Mouse (Mus musculus): ENCODE data around the gene Gipc3. TPM values are rescaled to one million over a fixed set of nuclear protein-coding genes. Genes with fewer than 3 reads are reported as not detected.
A peak's percentile ranks its signal among the peaks of the same experiment; 100 is the strongest.

Gipc3 gene
- polyA plus RNA-seq, 1 experiment, result not detected

GRCm38 (mm10) chr10:81365672-81366476, 22.8 kb upstream of the Gipc3 start, which contains the start of gene 4930404N11Rik:
4930404N11Rik (minus strand) TSS chr10:81365816.
- TF ChIP-seq CTCF (IDR thresholded peaks at IDR 0.05; ENCODE audit: control insufficient read depth, insufficient read depth, low read length) (no peak), POLR2A (IDR thresholded peaks at IDR 0.05; ENCODE audit: borderline replicate concordance, control insufficient read depth, low read depth, low read length) (peak; percentile 50; the same call in 1 of the 2 replicates)
- Histone ChIP-seq H3K4me1 (ENCODE audit: control insufficient read depth, insufficient read depth, low read length) (peaks cover 7% of the 10 kb centered on the region), H3K27ac (ENCODE audit: control insufficient read depth, insufficient read depth, low read depth, low read length, poor library complexity) (peak within 1 kb of the TSS; percentile 45), H3K4me3 (replicated peaks; ENCODE audit: control insufficient read depth, low read depth, low read length) (no peak within 1 kb of the TSS)
- 30% methylated on average over 12 of the region's 12 CpGs for WGBS

- Histone ChIP-seq H3K4me3 (replicated peaks; ENCODE audit: control insufficient read depth, low read depth, low read length) (no peak overlapping the region), H3K4me1 (ENCODE audit: control insufficient read depth, insufficient read depth, low read length) (peaks cover 7% of the 10 kb centered on the region), H3K27ac (ENCODE audit: control insufficient read depth, insufficient read depth, low read depth, low read length, poor library complexity) (0 out of 2 replicates have a peak overlapping the region, but pooled peaks have one; percentile 40)
- TF ChIP-seq POLR2A (IDR thresholded peaks at IDR 0.05; ENCODE audit: borderline replicate concordance, control insufficient read depth, low read depth, low read length), result no peak
- TF ChIP-seq CTCF (IDR thresholded peaks at IDR 0.05; ENCODE audit: control insufficient read depth, insufficient read depth, low read length), result no peak
- 72% methylated on average over 4 of the region's 4 CpGs for WGBS
These were observed 22.0 kb upstream of the Gipc3 start for GRCm38 (mm10) chr10:81365073-81365472.

GRCm38 (mm10) chr10:81364666-81365065, 21.6 kb upstream of the Gipc3 start:
- Histone ChIP-seq H3K4me3 (replicated peaks; ENCODE audit: control insufficient read depth, low read depth, low read length) (no peak overlapping the region), H3K4me1 (ENCODE audit: control insufficient read depth, insufficient read depth, low read length) (peaks cover 7% of the 10 kb centered on the region), H3K27ac (ENCODE audit: control insufficient read depth, insufficient read depth, low read depth, low read length, poor library complexity) (no peak overlapping the region)
- TF ChIP-seq POLR2A (IDR thresholded peaks at IDR 0.05; ENCODE audit: borderline replicate concordance, control insufficient read depth, low read depth, low read length) (0 out of 2 replicates have a peak, but pooled peaks have one; percentile 39), CTCF (IDR thresholded peaks at IDR 0.05; ENCODE audit: control insufficient read depth, insufficient read depth, low read length) (no peak)
- WGBS, result 89% methylated on average over 28 of the region's 28 CpGs

GRCm38 (mm10) chr10:81363436-81364346, 20.6 kb upstream of the Gipc3 start:
- peaks cover 7% of the 10 kb centered on the region for H3K4me1 ChIP-seq (ENCODE audit: control insufficient read depth, insufficient read depth, low read length)
- 91% methylated on average over 54 of the region's 54 CpGs for WGBS

GRCm38 (mm10) chr10:81362336-81362949, 19.4 kb upstream of the Gipc3 start:
- peak overlapping the region; percentile 67 for H3K27ac ChIP-seq (ENCODE audit: control insufficient read depth, insufficient read depth, low read depth, low read length, poor library complexity)
- peaks cover 8% of the 10 kb centered on the region for H3K4me1 ChIP-seq (ENCODE audit: control insufficient read depth, insufficient read depth, low read length)
- TF ChIP-seq POLR2A (IDR thresholded peaks at IDR 0.05; ENCODE audit: borderline replicate concordance, control insufficient read depth, low read depth, low read length) (peak; percentile 66; the same call in 1 of the 2 replicates), CTCF (IDR thresholded peaks at IDR 0.05; ENCODE audit: control insufficient read depth, insufficient read depth, low read length) (no peak)
- 64% methylated on average over 12 of the region's 12 CpGs for WGBS
- no peak overlapping the region for H3K4me3 ChIP-seq (replicated peaks; ENCODE audit: control insufficient read depth, low read depth, low read length)

More at GRCm38 (mm10) chr10:81363436-81364346, 20.6 kb upstream of the Gipc3 start:
- TF ChIP-seq CTCF (IDR thresholded peaks at IDR 0.05; ENCODE audit: control insufficient read depth, insufficient read depth, low read length) (no peak), POLR2A (IDR thresholded peaks at IDR 0.05; ENCODE audit: borderline replicate concordance, control insufficient read depth, low read depth, low read length) (no peak)
- H3K4me3 ChIP-seq (replicated peaks; ENCODE audit: control insufficient read depth, low read depth, low read length), result no peak overlapping the region
- H3K27ac ChIP-seq (ENCODE audit: control insufficient read depth, insufficient read depth, low read depth, low read length, poor library complexity), result peak overlapping the region; percentile 67; the same call in 1 of the 2 replicates

GRCm38 (mm10) chr10:81360721-81361120, 17.7 kb upstream of the Gipc3 start:
- no peak overlapping the region for H3K4me3 ChIP-seq (replicated peaks; ENCODE audit: control insufficient read depth, low read depth, low read length)
- 83% methylated on average over 8 of the region's 8 CpGs for WGBS
- no peak for TF ChIP-seq POLR2A (IDR thresholded peaks at IDR 0.05; ENCODE audit: borderline replicate concordance, control insufficient read depth, low read depth, low read length)
- no peak for TF ChIP-seq CTCF (IDR thresholded peaks at IDR 0.05; ENCODE audit: control insufficient read depth, insufficient read depth, low read length)
- H3K27ac ChIP-seq (ENCODE audit: control insufficient read depth, insufficient read depth, low read depth, low read length, poor library complexity), result peak overlapping the region; percentile 6; the same call in 1 of the 2 replicates
- peaks cover 12% of the 10 kb centered on the region for H3K4me1 ChIP-seq (ENCODE audit: control insufficient read depth, insufficient read depth, low read length)

GRCm38 (mm10) chr10:81358841-81359240, 15.8 kb upstream of the Gipc3 start:
- Histone ChIP-seq H3K27ac (ENCODE audit: control insufficient read depth, insufficient read depth, low read depth, low read length, poor library complexity) (peak overlapping the region; percentile 51), H3K4me1 (ENCODE audit: control insufficient read depth, insufficient read depth, low read length) (peaks cover 12% of the 10 kb centered on the region), H3K4me3 (replicated peaks; ENCODE audit: control insufficient read depth, low read depth, low read length) (peak overlapping the region; percentile 86)
- TF ChIP-seq CTCF (IDR thresholded peaks at IDR 0.05; ENCODE audit: control insufficient read depth, insufficient read depth, low read length), result no peak
- no peak for TF ChIP-seq POLR2A (IDR thresholded peaks at IDR 0.05; ENCODE audit: borderline replicate concordance, control insufficient read depth, low read depth, low read length)
- 6% methylated on average over 1 of the region's 1 CpGs for WGBS
